Mouse (Mus musculus) 3T3-L1 (cell line): ENCODE measurements around the gene Sqstm1.

Source experiments
- DNase-seq: peaks from one replicate; pipeline ENCODE4 v3.0.0-alpha.2; 2015; ENCODE audit warnings: low read depth, low spot score

Sqstm1 gene

DNA sequence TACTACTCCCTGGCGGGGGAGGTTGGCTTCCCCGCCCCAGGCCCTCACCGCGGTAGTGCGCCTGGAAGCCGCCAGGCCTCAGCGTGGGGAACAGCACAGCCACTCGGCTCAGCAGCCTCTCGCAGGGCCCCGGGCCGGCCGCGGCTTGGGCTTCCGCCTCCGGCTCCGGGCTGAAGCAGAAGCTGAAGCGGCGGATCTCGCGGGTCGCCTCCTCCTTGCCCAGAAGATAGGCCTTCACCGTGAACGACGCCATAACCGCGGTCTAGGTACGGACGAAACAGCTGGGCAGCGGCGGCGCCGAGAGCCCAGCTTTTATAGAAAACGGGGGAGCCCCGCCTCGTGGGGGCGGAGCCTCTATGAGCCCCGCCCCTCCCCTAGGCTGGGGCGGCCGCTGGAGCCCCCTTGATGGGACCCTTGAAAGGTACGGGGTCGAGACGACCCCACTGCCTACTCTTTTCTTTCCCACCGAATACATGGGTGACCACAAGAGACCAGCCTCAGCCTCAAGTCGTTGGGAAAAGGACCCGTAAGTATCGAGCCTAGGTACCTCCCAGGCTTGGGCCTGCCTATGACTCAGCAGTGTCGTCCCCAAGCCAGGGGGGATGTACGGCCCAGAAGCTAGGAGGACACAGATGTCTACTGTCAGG lies at the start of gene Sqstm1, which contains the start of gene Mgat4b:
Gene Sqstm1 (minus strand): TSS at position 323 of the 647 bp plus-strand sequence.
Gene Mgat4b (plus strand): TSS at position 386 of the 647 bp plus-strand sequence.
- peak; percentile 75 for DNase-seq

GRCm38 (mm10) chr11:50258310-50258709 lies 47.7 kb upstream of the Sqstm1 start:
- peak; percentile 40 for DNase-seq

GRCm38 (mm10) chr11:50256615-50257014 lies 46.0 kb upstream of the Sqstm1 start:
- peak; percentile 46 for DNase-seq

GRCm38 (mm10) chr11:50254010-50254580 lies 43.5 kb upstream of the Sqstm1 start:
- peak; percentile 58 for DNase-seq

GRCm38 (mm10) chr11:50253393-50253792 lies 42.8 kb upstream of the Sqstm1 start:
- DNase-seq, result peak; percentile 67

GRCm38 (mm10) chr11:50252684-50253265 lies 42.1 kb upstream of the Sqstm1 start:
- peak; percentile 87 for DNase-seq

DNA sequence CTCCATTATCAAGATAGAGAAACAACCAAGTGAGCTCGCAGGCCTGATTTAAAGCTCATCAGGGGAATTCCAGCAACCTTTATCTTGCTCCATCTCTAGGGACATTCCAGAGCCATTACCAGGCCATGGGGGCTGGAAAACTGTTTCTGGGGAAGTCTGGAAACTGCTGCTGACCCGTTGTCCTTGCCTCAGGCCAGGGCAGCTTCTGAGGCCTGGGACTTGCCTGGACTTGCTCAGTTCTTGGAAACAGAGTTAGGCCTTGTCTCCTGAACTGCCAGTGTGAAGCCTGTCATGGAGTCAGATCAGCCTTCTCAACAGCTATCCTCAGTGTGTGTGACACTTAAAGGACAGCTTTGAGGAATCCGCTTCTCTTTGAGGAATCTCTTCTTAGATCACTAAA lies 41.5 kb upstream of the Sqstm1 start:
- peak; percentile 99 for DNase-seq

- no peak for DNase-seq
Measured at GRCm38 (mm10) chr11:50248473-50249171, 38.0 kb upstream of the Sqstm1 start.

DNA sequence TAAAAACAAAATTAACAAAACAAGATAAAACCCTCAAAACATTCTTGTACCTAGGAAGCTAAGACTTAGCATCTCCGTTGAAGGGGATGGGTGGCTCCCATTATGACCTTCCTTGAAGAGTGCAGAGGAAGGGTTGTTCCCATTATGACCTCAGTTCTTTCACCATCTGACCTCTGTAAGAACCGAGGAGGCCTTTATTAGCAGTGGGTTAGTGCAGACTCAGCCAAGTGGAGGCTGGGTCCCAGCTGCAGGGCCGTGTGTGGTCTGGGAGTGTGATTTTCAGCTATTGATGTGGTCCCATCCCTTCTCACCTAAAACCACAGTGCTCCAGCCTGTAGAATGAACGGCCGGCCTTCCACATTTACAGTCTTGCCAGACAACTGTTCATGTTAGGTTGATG lies 34.6 kb upstream of the Sqstm1 start:
- DNase-seq, result no peak

DNA sequence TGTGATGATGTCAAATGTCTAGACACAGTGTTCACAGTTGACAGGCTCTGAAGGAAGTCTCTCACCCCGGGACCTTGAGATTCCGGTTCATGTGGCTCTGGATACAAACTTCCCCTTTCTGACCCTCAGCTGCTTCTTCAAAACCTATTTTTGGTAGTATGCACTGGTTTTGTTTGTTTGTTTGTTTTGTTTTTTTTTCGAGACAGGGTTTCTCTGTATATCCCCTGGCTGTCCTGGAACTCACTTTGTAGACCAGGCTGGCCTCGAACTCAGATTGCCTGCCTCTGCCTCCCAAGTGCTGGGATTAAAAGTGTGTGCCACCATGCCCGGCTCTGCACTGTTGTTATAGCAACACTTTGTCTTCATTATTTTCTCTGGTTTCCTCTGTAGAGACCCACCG lies 33.3 kb upstream of the Sqstm1 start:
- no peak for DNase-seq

DNA sequence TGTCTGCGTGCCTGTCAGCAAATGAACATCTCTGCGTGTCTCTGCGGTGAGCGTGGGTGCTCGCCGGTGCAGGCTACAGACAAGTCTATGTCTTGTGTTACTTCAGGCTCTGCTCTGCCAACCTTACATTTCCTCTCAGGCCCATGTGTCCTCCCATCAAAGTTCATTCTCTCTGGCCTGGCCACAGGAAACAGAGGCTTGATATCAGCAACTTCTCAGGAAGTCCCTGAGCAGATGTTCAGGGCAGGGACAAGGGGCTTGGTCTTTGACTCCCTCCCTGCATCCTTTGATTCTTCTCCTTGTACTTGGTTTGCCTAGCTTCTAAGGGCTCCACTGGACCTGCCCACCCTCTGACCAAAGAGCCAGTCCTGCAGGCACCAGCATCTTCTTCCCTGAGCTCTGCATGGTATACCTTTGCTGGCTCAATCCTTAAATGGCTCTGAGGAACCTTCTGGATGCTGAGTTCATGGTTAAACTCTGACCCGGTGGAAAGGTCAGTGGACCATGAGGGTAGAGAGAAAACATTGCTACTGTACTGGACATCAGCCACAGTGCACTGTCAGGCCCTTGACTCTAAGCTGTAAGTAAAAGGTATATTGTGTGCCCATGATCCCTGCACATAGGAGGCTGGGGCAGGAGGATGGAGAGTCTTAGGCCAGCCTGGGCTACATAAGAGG lies 29.7 kb upstream of the Sqstm1 start:
- DNase-seq, result no peak

- no peak for DNase-seq
Measured at GRCm38 (mm10) chr11:50238821-50239791, 28.5 kb upstream of the Sqstm1 start.

- DNase-seq, result peak; percentile 22
Measured at GRCm38 (mm10) chr11:50238324-50238723, 27.7 kb upstream of the Sqstm1 start, which contains the start of gene Ltc4s. Ltc4s (minus strand) TSS chr11:50238616.

DNA sequence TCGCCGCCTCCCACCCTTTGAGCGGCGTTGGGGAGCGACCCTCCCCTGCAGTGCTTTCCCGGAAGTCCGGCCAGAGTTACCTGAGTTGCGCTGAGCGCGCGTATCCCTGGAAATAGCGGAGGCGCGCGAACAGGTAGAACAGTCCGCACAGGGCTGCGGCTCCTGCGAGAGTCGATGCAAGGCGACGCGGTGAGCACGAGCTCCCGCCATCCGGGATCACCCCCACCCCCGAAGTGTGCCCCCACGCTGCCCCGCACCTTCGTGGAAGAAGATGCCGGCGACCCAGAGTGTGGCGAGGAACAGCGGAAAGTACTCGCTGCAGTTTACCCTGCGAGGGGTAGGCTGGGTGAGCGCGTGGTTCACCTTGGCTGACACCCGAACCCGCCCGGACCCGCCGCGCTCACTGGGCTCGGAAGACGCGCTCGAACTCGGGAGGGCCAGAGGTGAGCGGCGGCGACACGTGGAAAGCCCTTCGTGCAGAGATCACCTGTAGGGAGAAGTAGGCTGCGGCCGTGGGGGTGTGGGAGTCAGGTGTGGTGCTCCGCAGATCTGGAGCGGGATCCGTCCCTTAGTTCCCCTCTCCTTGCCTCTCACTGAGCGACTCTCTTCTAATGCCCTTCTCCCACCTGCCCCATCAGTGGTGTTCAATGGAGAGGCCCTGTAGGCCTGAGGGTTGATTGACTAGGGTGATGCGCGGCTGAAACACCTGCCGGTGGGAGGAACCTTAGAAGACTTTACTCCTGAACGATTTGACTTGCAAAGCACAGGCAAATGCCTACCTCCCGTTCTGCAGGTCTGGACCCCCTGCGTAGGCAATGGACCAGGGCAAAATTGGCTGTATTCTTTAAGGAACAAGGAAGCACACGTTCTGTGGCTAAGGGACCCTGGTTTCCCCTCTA lies 26.6 kb upstream of the Sqstm1 start:
- DNase-seq, result no peak

GRCm38 (mm10) chr11:50236540-50236936 lies 25.9 kb upstream of the Sqstm1 start:
- DNase-seq, result peak; percentile 54

DNA sequence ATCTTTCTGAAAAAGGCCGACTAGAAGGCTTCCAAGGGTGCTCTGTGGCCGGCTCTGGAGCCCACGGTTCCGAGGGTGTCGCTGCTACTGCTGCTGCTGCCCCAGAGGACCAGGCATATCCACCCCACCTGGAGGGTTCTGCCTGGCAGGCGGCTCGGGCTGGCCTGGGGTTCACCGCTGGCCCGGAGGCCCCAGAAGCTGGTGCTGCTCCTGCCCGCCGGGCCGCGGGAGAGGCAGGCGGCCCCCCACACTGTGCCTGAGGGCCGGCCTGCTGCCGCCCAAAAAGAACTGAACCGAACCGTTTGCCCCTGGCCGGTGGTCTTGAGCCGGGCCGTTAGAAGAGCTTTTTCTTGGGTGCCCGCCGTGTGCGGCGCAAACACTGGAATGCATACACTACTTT lies 24.0 kb upstream of the Sqstm1 start:
- DNase-seq, result no peak

GRCm38 (mm10) chr11:50233993-50234392 lies 23.4 kb upstream of the Sqstm1 start:
- no peak for DNase-seq

- DNase-seq, result no peak
Measured at GRCm38 (mm10) chr11:50233022-50233421, 22.4 kb upstream of the Sqstm1 start.

DNA sequence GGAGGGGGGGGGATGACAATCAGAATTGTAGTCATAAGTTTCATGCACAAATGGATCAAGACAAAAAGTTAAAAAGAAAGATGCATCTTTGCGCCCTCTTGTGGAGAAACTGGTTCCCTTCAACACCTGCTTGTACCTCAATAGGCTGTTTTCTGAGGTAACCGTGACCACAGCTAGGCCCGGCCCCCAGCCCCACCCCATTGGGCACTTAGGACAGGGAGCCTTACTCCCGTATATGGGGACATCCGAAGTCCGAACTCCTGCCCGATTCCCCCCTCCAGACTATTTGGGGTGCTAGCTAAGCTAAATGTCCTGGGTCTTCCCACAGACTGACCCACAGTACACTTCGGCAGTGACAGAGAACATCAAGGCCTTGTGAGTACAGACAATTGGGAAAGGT lies 20.8 kb upstream of the Sqstm1 start:
- peak; percentile 91 for DNase-seq
